Mouse (Mus musculus): Measurements from ENCODE around the gene Rnh1. TPM values are rescaled to one million over a fixed set of nuclear protein-coding genes. Genes with fewer than 3 reads are reported as not detected.

Rnh1 gene
- polyA plus RNA-seq, 1 experiment = 35.2 TPM

- no peak for DNase-seq (ENCODE audit: low read depth)
- TF ChIP-seq POLR2A (IDR thresholded peaks at IDR 0.05; ENCODE audit: borderline replicate concordance, extremely low read depth, insufficient read depth, insufficient read length, poor library complexity, severe bottlenecking) (no peak), CTCF (IDR thresholded peaks at IDR 0.05; ENCODE audit: borderline replicate concordance, extremely low read depth, insufficient read depth, insufficient read length) (no peak)
Measured at GRCm38 (mm10) chr7:141204546-141204945, 31.9 kb upstream of the Rnh1 start.

DNA sequence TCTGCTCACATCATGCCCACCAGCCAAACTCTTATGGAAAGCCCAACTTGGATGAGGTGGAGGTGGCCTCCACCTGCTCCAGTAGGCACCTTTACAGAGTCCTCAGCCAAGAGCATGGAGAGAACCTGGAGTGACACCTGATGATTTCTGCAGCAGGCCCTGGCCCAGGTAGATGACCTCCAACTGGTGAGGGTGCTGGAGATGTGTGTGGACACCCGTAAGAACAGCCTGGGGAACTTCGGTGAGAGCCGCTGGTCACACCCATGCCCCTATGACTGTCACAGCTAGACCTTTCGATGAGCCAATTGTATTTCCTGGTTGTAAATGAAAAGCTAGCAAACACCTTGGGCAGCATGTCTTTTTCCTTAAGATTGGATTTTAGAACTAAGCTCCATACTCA is 25.5 kb upstream of the Rnh1 start:
- no peak for TF ChIP-seq CTCF (IDR thresholded peaks at IDR 0.05; ENCODE audit: borderline replicate concordance, extremely low read depth, insufficient read depth, insufficient read length)
- no peak for TF ChIP-seq POLR2A (IDR thresholded peaks at IDR 0.05; ENCODE audit: borderline replicate concordance, extremely low read depth, insufficient read depth, insufficient read length, poor library complexity, severe bottlenecking)
- DNase-seq (ENCODE audit: low read depth) = no peak

DNA sequence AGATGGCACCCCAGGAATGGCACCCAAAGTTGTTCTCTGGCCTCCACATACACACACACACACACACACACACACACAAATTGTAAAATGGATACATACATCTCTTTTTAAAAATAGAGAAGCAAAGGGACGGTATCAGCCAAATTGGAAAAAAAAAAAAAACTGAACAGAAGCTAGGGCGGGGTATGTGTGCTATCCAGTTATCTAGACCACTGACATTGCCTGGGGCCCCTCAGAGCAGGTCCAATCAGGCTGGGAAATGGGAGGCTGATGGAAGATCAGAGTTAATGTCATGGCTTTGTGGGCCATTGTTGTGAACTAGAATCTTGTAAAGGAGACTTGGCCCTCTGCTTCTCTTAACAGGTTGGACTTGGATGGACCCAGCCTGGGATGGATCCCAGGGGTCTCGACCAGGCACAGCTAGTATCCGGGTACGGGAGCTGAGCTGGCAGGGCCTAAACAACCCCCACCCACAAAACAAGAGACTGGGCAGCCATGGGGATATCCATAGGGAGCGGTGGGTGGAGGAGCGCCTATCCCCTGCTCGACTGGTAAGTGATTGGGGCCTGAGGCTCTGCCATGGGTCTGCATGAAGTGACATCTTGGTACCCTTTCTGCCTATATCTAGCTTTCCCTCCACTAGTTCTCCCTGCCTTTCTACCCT is 24.1 kb upstream of the Rnh1 start:
- no peak for DNase-seq (ENCODE audit: low read depth)
- TF ChIP-seq POLR2A (IDR thresholded peaks at IDR 0.05; ENCODE audit: borderline replicate concordance, extremely low read depth, insufficient read depth, insufficient read length, poor library complexity, severe bottlenecking) = no peak
- TF ChIP-seq CTCF (IDR thresholded peaks at IDR 0.05; ENCODE audit: borderline replicate concordance, extremely low read depth, insufficient read depth, insufficient read length) = no peak

DNA sequence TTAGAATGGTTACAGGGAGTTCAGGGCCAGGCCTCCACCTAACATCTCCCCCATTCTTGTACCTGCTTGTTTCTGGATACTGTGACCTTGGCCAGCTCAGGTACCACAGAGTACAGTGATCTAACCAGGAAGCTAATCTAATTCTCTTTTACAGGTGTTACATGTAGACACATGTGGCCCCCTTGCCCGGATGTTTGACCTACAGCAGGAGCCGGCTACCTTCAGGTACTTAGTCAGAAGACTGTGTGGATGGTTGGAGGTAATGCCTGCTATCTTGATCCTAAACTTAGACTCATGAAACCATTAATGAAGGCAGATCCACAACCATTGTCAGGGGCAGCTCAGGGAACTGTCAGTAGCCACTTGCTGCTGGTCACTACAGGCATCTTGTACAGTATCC is 23.1 kb upstream of the Rnh1 start:
- TF ChIP-seq POLR2A (IDR thresholded peaks at IDR 0.05; ENCODE audit: borderline replicate concordance, extremely low read depth, insufficient read depth, insufficient read length, poor library complexity, severe bottlenecking) = no peak
- TF ChIP-seq CTCF (IDR thresholded peaks at IDR 0.05; ENCODE audit: borderline replicate concordance, extremely low read depth, insufficient read depth, insufficient read length) = no peak
- DNase-seq (ENCODE audit: low read depth) = no peak

DNA sequence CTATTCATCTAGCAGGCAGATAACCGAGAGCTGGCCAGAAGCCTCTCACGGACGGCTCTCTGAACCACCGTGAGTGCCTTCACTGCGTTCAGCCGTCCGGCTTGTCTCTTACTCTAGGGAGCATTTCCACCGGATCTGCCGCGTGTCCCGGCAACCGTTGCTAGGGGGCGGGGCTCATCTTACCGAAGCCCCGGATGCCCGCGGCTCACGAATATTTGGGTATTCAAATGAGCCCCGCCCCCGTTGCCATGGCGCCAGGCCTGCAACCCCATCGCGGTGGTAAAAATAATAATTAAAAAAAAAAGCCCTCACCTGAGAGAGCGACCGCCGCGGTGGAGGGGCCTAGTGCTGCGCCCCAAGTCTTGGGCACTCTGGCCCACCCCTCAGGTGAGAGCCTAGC is 22.2 kb upstream of the Rnh1 start:
- DNase-seq (ENCODE audit: low read depth) = peak; percentile 96
- TF ChIP-seq POLR2A (IDR thresholded peaks at IDR 0.05; ENCODE audit: borderline replicate concordance, extremely low read depth, insufficient read depth, insufficient read length, poor library complexity, severe bottlenecking) (no peak), CTCF (IDR thresholded peaks at IDR 0.05; ENCODE audit: borderline replicate concordance, extremely low read depth, insufficient read depth, insufficient read length) (no peak)

- no peak for TF ChIP-seq CTCF (IDR thresholded peaks at IDR 0.05; ENCODE audit: borderline replicate concordance, extremely low read depth, insufficient read depth, insufficient read length)
- no peak for TF ChIP-seq POLR2A (IDR thresholded peaks at IDR 0.05; ENCODE audit: borderline replicate concordance, extremely low read depth, insufficient read depth, insufficient read length, poor library complexity, severe bottlenecking)
- DNase-seq (ENCODE audit: low read depth) = no peak
Measured at GRCm38 (mm10) chr7:141194409-141194808, 21.8 kb upstream of the Rnh1 start.

DNA sequence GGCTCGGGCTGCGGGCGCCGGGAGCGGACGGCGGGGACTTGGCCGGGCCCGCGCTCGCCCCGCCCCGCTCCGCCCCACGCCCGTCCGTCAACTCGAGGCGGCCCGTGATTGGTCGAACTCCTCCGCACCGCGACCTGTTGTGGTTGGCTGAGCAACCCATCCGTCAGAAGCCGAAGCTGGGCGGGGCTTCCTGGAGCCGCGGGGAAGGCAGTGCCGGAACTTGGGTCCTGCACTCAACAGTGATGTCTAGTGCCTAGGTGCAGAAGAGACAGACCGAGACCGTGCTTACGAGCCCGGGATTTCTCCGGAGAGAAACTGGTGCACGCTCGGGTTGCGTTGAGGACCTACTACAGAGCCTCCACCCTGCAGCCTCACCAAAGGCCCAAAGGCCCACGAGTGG is 21.3 kb upstream of the Rnh1 start, which contains the start of the genes Hras and Lrrc56:
Gene Hras, minus strand, starts transcription at position 58 of the 400 bp plus-strand sequence.
Gene Lrrc56, plus strand, starts transcription at position 210 of the 400 bp plus-strand sequence.
- DNase-seq (ENCODE audit: low read depth) = peak; percentile 99
- TF ChIP-seq POLR2A (IDR thresholded peaks at IDR 0.05; ENCODE audit: borderline replicate concordance, extremely low read depth, insufficient read depth, insufficient read length, poor library complexity, severe bottlenecking) = no peak; the same call in 1 of the 2 replicates
- no peak for TF ChIP-seq CTCF (IDR thresholded peaks at IDR 0.05; ENCODE audit: borderline replicate concordance, extremely low read depth, insufficient read depth, insufficient read length)

- TF ChIP-seq CTCF (IDR thresholded peaks at IDR 0.05; ENCODE audit: borderline replicate concordance, extremely low read depth, insufficient read depth, insufficient read length) (no peak), POLR2A (IDR thresholded peaks at IDR 0.05; ENCODE audit: borderline replicate concordance, extremely low read depth, insufficient read depth, insufficient read length, poor library complexity, severe bottlenecking) (no peak)
- peak; percentile 46 for DNase-seq (ENCODE audit: low read depth)
Measured at GRCm38 (mm10) chr7:141193348-141193856, 20.7 kb upstream of the Rnh1 start.

GRCm38 (mm10) chr7:141192776-141193347 is 20.2 kb upstream of the Rnh1 start:
- TF ChIP-seq POLR2A (IDR thresholded peaks at IDR 0.05; ENCODE audit: borderline replicate concordance, extremely low read depth, insufficient read depth, insufficient read length, poor library complexity, severe bottlenecking) (no peak), CTCF (IDR thresholded peaks at IDR 0.05; ENCODE audit: borderline replicate concordance, extremely low read depth, insufficient read depth, insufficient read length) (no peak)

GRCm38 (mm10) chr7:141191796-141192685 is 19.4 kb upstream of the Rnh1 start:
- DNase-seq (ENCODE audit: low read depth) = no peak
- TF ChIP-seq POLR2A (IDR thresholded peaks at IDR 0.05; ENCODE audit: borderline replicate concordance, extremely low read depth, insufficient read depth, insufficient read length, poor library complexity, severe bottlenecking) (no peak), CTCF (IDR thresholded peaks at IDR 0.05; ENCODE audit: borderline replicate concordance, extremely low read depth, insufficient read depth, insufficient read length) (no peak)

More at GRCm38 (mm10) chr7:141192776-141193347, 20.2 kb upstream of the Rnh1 start:
- DNase-seq (ENCODE audit: low read depth) = peak; percentile 11

DNA sequence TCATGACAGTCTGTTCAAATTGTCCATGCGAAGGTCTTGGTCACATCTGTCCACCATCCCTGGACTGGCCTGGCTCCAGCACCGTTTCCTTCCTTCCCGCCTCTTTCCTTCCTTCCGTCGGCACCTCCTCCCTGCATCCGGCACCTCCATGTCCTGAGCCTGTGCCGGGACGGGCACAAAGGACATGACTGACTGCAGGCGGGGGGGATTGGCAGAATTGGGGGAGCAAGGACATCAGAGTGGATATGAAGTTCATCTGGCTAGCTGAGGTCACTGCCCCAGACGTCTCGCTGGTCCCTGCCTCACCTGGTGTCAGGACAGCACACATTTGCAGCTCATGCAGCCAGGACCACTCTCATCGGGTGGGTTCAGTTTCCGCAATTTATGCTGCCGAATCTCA is 18.4 kb upstream of the Rnh1 start:
- no peak for DNase-seq (ENCODE audit: low read depth)
- TF ChIP-seq POLR2A (IDR thresholded peaks at IDR 0.05; ENCODE audit: borderline replicate concordance, extremely low read depth, insufficient read depth, insufficient read length, poor library complexity, severe bottlenecking) (no peak), CTCF (IDR thresholded peaks at IDR 0.05; ENCODE audit: borderline replicate concordance, extremely low read depth, insufficient read depth, insufficient read length) (no peak)
